Mouse (Mus musculus) embryonic stem cell, embryonic (primary cell): ENCODE data around the gene Cbarp.

Experiments used
- CTCF ChIA-PET, 4 experiments: fragments of 300-600 bp in 2 of 4; fragments of 350-600 bp in 2 of 4; sonication (Branson Sonifier 250); formaldehyde crosslinking; loops; one replicate each; lab custom pipeline; 2022; ENCODE audit warnings: inconsistent platforms in 2 of 4; lab: Charles Lee
- POLR2A ChIA-PET, 4 experiments: fragments of 300-600 bp in 2 of 4; fragments of 350-600 bp in 2 of 4; sonication (Branson Sonifier 250); formaldehyde crosslinking; loops; one replicate each; lab custom pipeline; 2022; ENCODE audit warnings: antibody characterized with exemption in 4 of 4, inconsistent platforms in 1 of 4; lab: Charles Lee

Gene Cbarp

GRCm38 (mm10) chr10:80137626-80138552, 2.7 kb downstream of the Cbarp start:
- ChIA-PET CTCF (no interaction called here), POLR2A (interaction anchor here in 1 of 4 experiments (1.4 kb wide), 1 partner anchor 22 kb away, joined by 3 read pairs; the partner anchor contains the start of gene Stk11)

GRCm38 (mm10) chr10:80136952-80137625, 3.5 kb downstream of the Cbarp start:
- CTCF ChIA-PET, result no interaction called here

GRCm38 (mm10) chr10:80136179-80136951, 4.3 kb downstream of the Cbarp start:
- POLR2A ChIA-PET, result interaction anchor here in 3 of 4 experiments (0.6 to 2.4 kb wide), 18 partner anchors 8 to 568 kb away, joined by 3 to 10 read pairs (median 4); partner anchors contain the start of gene Stk11 (in 2 of the 3)
- CTCF ChIA-PET, result interaction anchor here in 2 of 4 experiments (0.6 to 1.7 kb wide), 2 partner anchors 12 to 176 kb away, joined by 5 to 8 read pairs; partner anchors contain the start of genes Midn (in 1 of the 2) and Wdr18 (in 1 of the 2)

More at GRCm38 (mm10) chr10:80136952-80137625, 3.5 kb downstream of the Cbarp start:
- POLR2A ChIA-PET, result interaction anchor here in 2 of 4 experiments (1.0 to 2.4 kb wide), 7 partner anchors 9 to 123 kb away, joined by 3 to 10 read pairs (median 3); partner anchors contain the start of gene Stk11 (in 2 of the 2)

- ChIA-PET POLR2A (interaction anchor here in 2 of 4 experiments (0.6 to 2.4 kb wide), 15 partner anchors 11 to 568 kb away, joined by 3 to 11 read pairs (median 4); partner anchors contain the start of gene Stk11 (in 1 of the 2)), CTCF (interaction anchor here in 1 of 4 experiments (1.7 kb wide), 1 partner anchor 176 kb away, joined by 8 read pairs; the partner anchor contains the start of gene Wdr18)
Observed at GRCm38 (mm10) chr10:80135641-80136040, 5.0 kb downstream of the Cbarp start.

- CTCF ChIA-PET, result interaction anchor here in 1 of 4 experiments (0.6 to 1.7 kb wide), 2 partner anchors 175 to 288 kb away, joined by 3 to 8 read pairs; partner anchors contain the start of gene Wdr18
- POLR2A ChIA-PET, result interaction anchor here in 2 of 4 experiments (1.2 to 2.4 kb wide), 6 partner anchors 15 to 159 kb away, joined by 3 to 11 read pairs (median 4); no protein-coding TSS in a partner anchor
Observed at GRCm38 (mm10) chr10:80135161-80135560, 5.5 kb downstream of the Cbarp start.

- POLR2A ChIA-PET, result interaction anchor here in 3 of 4 experiments (0.6 to 2.1 kb wide), 14 partner anchors 8 to 542 kb away, joined by 3 to 7 read pairs (median 3); partner anchors contain the start of gene Stk11 (in 1 of the 3)
- CTCF ChIA-PET, result no interaction called here
Observed at GRCm38 (mm10) chr10:80134421-80134820, 6.2 kb downstream of the Cbarp start.

- CTCF ChIA-PET, result interaction anchor here in 1 of 4 experiments (1.2 kb wide), 1 partner anchor 12 kb away, joined by 3 read pairs; no protein-coding TSS in a partner anchor
Observed at GRCm38 (mm10) chr10:80133226-80133849, 7.3 kb downstream of the Cbarp start.

GRCm38 (mm10) chr10:80131952-80132350, 8.7 kb downstream of the Cbarp start:
- CTCF ChIA-PET, result no interaction called here
- POLR2A ChIA-PET, result interaction anchor here in 3 of 4 experiments (0.6 to 5.7 kb wide), 12 partner anchors 9 to 161 kb away, joined by 3 to 29 read pairs (median 4); partner anchors contain the start of genes Cbarp (in 1 of the 3), Cirbp (in 1 of the 3), Grin3b (in 1 of the 3) and Stk11 (in 1 of the 3)

More at GRCm38 (mm10) chr10:80133226-80133849, 7.3 kb downstream of the Cbarp start:
- POLR2A ChIA-PET, result interaction anchor here in 3 of 4 experiments (0.5 to 5.7 kb wide), 17 partner anchors 8 to 174 kb away, joined by 3 to 27 read pairs (median 4); partner anchors contain the start of genes Stk11 (in 2 of the 3), Cbarp (in 1 of the 3) and Wdr18 (in 1 of the 3)

- ChIA-PET POLR2A (interaction anchor here (0.9 to 5.7 kb wide), 36 partner anchors 8 to 267 kb away, joined by 3 to 38 read pairs (median 5); partner anchors contain the start of genes Stk11 (in 3 of the 4), Cirbp (in 2 of the 4), Sbno2 (in 2 of the 4) and Tmem259 (in 2 of the 4)), CTCF (interaction anchor here in 2 of 4 experiments (1.1 to 1.4 kb wide), 2 partner anchors 34 to 147 kb away, joined by 3 to 4 read pairs; no protein-coding TSS in a partner anchor)
Observed at GRCm38 (mm10) chr10:80131316-80131951, 9.2 kb downstream of the Cbarp start.

GRCm38 (mm10) chr10:80130403-80131031, 10.1 kb downstream of the Cbarp start:
- ChIA-PET CTCF (interaction anchor here in 3 of 4 experiments (1.1 to 1.4 kb wide), 4 partner anchors 31 to 245 kb away, joined by 3 to 4 read pairs (median 4); no protein-coding TSS in a partner anchor), POLR2A (interaction anchor here (0.6 to 5.7 kb wide), 51 partner anchors 9 to 276 kb away, joined by 3 to 38 read pairs (median 5); partner anchors contain the start of genes Stk11 (in 3 of the 4), Cbarp (in 2 of the 4), Cirbp (in 2 of the 4) and Ptbp1 (in 2 of the 4))

GRCm38 (mm10) chr10:80129846-80130245, 10.8 kb downstream of the Cbarp start:
- POLR2A ChIA-PET, result interaction anchor here (0.6 to 5.7 kb wide), 49 partner anchors 9 to 276 kb away, joined by 3 to 38 read pairs (median 5); partner anchors contain the start of genes Stk11 (in 3 of the 4), Cbarp (in 2 of the 4), Ptbp1 (in 2 of the 4) and Cirbp (in 1 of the 4)
- CTCF ChIA-PET, result interaction anchor here in 2 of 4 experiments (0.8 to 1.4 kb wide), 5 partner anchors 32 to 246 kb away, joined by 3 to 4 read pairs (median 4); partner anchors contain the start of gene Wdr18 (in 1 of the 2)

- POLR2A ChIA-PET, result interaction anchor here in 3 of 4 experiments (0.5 to 5.7 kb wide), 16 partner anchors 9 to 143 kb away, joined by 3 to 38 read pairs (median 4); partner anchors contain the start of genes Cbarp (in 2 of the 3) and Stk11 (in 1 of the 3)
- CTCF ChIA-PET, result no interaction called here
Observed at GRCm38 (mm10) chr10:80127920-80128319, 12.7 kb downstream of the Cbarp start.

- ChIA-PET CTCF (interaction anchor here in 2 of 4 experiments (0.6 to 0.7 kb wide), 2 partner anchors 23 to 165 kb away, joined by 3 read pairs; no protein-coding TSS in a partner anchor), POLR2A (interaction anchor here in 2 of 4 experiments (0.6 to 2.2 kb wide), 11 partner anchors 9 to 378 kb away, joined by 3 to 10 read pairs (median 4); partner anchors contain the start of genes Stk11 (in 2 of the 2) and Polrmt (in 1 of the 2))
Observed at GRCm38 (mm10) chr10:80123932-80124562, 16.6 kb downstream of the Cbarp start.

GRCm38 (mm10) chr10:80121639-80122038, 19.0 kb downstream of the Cbarp start:
- CTCF ChIA-PET, result no interaction called here
- POLR2A ChIA-PET, result interaction anchor here in 2 of 4 experiments (1.5 to 1.6 kb wide), 2 partner anchors 9 to 18 kb away, joined by 3 to 9 read pairs; no protein-coding TSS in a partner anchor
